Mouse (Mus musculus) neural tube, embryonic 10.5 days (tissue): ENCODE measurements around the gene Myog.
A peak's percentile ranks its signal among the peaks of the same experiment; 100 is the strongest.

Experiments used
- DNase-seq: peaks from one replicate; pipeline ENCODE4 v3.0.0-alpha.2; 2017; ENCODE audit warnings: low spot score; ENCODE audit errors: extremely low spot score

Gene Myog

DNA sequence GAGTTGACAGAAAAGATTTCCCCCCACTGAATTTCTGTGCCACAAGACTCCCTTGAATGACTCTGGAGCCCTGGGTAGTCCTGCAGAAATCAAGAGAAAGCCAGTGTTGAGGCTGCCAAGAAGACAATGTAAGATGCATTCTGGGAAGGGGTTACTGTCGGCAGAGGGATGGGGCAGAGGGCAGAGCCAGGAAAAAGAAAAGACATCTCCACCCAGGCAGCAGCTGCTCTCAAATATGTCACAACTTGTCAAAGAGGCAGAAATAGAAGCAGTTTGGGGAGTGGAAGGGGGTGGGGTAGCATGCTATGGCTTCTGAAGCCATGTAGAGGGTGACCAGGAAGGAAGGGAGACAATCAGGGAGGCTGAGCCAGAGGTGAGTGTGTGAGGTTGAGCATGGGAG is 6.7 kb upstream of the Myog start:
- no peak for DNase-seq

DNA sequence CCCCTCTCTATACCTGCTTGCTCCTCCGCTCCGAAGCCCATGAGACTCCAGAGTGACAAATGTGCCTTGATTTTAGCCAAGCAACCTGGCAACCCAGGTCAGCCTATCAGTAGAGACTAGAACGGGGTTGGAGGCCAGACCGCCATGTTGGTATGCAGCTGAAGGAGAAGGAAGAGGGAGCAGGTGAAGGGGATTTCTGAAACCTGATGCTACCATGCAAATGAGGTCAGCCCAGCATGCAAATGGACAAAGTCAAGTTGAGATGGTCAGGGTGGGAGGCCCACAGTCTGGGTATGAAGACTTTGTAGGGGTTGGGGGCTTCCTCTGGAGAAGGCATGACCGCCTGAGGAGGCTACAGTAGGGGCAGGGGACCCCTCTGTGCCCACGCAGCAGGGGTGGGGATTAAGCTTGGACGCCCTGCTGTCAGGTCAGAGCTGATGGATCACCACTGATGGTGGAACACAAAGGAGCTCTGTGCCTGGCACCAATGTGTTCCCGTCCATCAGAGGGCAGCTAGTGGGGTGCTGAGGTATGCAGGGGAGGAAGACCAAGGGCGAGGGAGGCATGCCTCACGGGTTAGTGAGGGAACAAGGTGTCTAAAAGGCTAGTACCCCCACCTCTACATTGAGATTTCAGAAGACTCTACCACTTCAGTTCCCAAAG is 4.2 kb upstream of the Myog start:
- DNase-seq = no peak

DNA sequence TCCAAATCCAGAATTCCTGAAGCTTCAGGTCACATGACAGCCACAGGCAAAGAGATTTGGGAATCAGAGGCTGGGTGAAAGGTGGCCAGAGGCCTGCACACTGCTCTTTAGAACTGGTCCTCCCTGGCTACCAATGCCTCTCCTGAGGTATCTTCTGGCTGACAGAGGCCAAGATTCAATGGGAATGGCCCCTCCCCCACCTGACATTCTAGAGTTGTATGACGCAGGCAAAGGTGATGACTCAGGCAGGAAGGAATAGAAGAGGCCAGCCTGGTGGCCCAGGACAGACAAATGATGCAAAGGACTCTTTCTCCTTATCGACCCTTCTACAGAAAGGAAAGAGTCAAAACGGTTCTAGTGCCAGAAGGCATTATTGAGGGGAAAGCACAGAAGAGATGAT is 1.6 kb upstream of the Myog start:
- DNase-seq = no peak

DNA sequence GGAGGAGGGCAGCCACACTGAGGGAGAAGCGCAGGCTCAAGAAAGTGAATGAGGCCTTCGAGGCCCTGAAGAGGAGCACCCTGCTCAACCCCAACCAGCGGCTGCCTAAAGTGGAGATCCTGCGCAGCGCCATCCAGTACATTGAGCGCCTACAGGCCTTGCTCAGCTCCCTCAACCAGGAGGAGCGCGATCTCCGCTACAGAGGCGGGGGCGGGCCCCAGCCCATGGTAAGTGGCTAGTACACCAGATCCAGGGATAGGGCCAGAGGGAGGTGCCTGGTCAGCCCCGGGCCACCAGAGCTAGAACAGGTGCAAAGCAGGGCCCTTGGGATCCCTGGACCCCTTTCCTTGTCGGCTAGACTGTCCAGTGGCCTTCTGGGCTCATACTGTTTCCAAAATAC is 511 bp downstream of the Myog start:
- DNase-seq = no peak

DNA sequence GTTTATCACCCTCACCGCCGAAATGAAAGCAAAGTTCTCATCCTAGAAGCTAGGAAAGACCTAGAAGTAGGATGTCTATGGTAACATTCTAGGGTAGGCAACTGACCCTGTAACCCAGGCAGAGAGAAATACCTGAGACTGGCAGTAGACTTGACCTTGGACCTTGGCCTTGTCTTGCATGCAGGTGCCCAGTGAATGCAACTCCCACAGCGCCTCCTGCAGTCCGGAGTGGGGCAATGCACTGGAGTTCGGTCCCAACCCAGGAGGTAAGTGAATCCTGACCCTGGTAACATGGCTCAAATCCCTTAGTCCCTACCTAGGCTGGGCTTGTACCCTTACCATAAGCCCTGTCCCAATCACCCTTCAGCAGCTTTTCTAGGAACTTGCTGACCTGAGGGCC is 1.1 kb downstream of the Myog start:
- DNase-seq = no peak

DNA sequence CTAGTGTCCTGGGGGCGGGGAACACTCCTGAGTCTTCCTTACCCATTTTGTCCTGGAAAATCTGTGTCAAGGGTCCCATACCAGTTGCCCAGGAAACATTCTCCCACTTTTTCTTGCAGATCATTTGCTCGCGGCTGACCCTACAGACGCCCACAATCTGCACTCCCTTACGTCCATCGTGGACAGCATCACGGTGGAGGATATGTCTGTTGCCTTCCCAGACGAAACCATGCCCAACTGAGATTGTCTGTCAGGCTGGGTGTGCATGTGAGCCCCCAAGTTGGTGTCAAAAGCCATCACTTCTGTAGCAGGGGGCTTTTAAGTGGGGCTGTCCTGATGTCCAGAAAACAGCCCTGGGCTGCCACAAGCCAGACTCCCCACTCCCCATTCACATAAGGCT is 1.8 kb downstream of the Myog start:
- no peak for DNase-seq

DNA sequence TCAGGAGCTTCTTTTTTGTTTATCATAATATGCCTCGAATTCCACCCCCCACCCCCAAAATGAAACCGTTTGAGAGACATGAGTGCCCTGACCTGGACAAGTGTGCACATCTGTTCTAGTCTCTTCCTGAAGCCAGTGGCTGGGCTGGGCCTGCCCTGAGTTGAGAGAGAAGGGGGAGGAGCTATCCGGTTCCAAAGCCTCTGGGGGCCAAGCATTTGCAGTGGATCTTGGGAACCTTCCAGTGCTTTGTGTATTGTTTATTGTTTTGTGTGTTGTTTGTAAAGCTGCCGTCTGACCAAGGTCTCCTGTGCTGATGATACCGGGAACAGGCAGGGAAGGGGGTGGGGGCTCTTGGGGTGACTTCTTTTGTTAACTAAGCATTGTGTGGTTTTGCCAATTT is 2.3 kb downstream of the Myog start:
- no peak for DNase-seq

DNA sequence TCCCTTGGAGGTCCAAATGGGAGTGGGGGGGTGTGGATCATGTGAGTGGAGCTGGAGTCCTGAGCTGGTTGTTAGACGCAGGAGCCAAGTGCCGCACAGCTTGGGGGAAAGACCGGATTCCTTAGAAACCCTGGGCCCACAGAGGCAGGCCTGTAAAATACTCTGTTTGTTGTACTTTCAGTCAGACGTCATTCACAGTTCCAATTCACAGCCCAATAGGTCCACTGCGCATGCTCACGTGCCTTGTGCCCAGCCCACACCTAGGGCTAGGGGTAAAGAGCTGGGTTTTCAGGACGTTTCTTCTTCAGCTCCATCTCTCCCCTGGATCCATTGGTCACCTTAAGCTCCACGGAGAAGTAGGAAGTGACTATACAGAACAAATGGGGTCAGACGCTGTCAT is 2.8 kb downstream of the Myog start:
- no peak for DNase-seq

DNA sequence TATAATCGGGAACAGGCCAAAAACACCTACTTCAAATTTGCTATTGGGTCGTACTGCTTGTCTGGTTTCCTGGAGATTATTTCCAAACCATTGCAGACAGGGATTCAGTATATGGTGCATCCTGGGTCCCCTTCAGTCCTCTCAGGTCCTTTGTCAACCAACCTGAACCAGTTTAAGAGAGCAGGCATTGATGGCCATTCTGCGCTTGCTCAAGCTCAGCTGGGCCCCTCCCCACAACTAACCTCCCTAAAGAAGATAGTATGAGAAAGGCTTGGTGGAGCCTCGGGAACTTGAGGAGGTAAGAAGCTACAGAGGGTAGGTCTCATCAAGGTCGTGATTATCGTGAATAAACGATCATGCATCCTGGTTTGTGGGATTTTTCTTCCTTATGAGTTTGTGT is 3.5 kb downstream of the Myog start:
- DNase-seq = no peak

DNA sequence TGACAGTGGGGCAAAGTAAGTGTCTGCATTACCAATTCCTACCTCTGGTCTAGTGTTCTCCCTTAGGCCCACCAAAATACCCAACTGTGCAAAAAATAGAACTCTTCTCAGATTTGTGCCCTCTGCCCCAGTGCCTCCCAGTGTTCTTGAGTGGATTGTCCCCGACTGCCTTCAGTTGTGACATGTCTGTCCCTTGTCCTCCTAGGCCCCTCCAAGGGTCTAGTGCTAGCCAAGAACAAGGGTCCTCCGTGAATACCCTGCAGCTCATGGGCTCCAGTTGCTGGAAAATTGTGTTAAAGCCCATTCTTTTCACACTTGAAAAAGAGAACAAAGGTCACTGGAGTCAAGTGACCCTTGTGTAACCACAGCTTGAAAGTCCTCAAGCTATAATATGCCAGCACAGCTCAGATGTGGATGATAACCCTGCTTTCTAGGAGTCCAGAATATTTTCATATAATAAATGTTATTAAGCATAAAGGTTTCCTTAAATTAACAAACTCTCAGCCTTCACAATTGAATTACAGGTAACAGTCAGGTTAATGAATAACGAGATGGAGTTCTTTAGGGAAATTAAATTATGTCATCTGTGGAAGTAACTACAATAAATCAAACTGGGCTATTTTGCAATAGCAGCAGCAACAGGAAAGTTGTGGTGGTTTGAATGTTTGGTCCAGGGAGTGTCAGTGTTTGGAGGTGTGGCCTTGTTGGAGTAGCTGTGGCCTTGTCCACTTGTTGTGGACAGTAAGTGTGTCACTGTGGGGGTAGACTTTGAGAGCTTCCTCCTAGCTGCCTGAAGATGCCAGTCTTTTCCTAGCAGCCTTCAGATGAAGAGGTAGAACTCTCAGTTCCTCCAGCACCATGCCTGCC is 4.2 kb downstream of the Myog start:
- DNase-seq = no peak

DNA sequence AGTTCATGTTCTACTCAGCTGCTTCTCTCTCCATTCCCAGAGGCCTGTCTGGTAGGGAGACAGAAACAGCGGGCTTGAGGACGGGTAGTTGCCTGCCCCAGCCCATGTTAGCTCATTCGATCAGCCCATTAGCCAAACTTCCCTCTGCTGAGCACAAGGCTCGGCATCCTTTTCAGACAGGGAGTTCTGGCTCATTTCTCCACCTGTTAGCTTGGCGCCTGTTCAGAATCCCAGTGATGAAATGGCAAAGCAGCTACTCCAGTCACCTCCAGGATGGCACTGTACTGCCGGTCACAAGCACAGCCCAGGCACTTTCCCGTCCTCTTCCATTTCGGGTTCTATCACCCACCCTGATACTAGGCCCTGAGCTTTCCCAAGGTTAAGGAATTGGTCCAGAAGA is 7.5 kb downstream of the Myog start:
- no peak for DNase-seq

DNA sequence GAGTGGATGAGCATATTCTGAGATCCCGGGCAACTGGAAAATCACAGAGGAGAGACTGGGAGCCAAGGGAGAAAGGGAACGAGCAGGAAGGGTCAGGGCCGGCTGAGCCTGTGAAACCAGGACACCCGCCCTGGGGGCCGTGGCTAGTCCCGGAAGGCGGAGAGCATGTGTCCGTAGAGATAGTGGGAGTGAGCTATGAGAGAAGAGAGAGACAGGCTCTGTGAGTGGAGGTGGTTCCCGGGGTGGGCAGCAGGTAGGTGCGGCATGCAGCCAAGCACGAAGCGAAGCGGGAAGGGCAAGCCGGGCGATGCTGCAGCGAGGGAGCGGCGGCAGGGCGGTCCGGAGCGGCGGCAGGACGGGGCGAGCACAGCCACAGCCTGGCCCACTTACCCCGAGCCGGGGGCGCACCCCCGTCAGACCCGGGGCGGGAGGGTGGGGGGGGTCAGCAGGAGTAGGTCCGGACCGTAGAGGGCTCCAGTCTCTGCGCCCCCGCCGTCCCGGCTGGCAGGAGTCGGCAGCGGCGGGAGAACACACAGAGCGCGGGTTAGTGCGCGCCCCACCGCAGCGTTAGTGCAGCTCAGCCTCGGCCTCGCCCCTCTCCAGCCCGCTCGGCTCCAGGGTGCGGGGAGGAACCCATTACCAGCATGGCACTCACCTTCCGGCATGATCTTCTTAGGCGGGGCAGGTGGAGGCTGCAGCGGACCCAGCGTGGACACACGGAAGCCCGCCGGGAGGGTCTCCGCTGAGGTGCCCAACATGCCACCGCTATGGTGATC is 9.0 kb downstream of the Myog start:
- DNase-seq = peak; percentile 67

DNA sequence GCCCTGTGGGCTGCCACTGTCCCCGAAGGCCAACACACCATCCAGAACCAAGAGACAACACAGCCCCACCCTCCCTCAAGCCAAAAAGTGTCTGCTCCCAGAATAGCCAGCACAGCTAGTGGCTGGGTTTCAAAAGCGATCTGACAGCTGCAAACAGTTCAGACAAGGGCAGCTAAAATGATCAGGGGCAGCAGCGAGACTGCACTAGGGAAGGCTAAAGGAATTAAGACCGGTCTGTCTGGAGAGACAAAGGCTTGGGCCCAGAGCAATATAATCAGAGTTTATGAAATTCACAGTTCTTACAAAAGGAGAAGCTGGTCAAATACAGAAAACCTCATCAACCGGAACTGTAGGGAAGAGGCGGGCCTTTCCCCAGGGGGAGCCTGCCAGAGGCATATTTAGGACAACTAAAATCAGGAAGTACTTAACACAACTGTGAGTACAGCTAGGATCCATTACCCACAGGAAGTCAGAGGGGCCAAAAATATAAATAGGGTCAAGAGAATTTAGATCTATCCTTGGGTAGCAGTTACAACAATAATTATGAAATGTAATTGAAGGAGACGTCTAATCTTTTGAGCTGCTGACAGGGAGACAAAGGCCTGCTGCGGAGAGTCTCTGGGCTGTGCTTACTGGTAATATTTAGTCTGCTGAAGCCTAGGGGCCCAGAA is 12.9 kb downstream of the Myog start:
- no peak for DNase-seq

DNA sequence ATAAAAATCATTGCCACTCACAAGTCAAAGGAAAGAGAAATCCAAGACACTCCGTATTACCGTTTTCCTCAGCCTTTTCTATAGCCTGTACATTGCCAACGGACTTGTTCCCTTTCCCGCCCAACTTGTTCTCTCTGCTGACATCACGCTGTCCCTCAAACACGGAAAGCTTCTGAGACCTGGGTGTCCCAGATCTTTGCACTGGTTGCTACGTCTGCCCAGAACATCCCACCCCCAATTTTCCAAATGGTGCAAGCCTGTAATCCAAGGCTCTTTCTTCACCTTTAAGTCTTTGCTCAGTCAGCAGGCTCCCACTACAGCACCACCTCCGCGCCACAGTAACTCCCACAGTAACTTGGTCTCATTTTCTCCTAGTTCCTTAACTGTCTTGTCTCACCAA is 15.2 kb downstream of the Myog start:
- no peak for DNase-seq

DNA sequence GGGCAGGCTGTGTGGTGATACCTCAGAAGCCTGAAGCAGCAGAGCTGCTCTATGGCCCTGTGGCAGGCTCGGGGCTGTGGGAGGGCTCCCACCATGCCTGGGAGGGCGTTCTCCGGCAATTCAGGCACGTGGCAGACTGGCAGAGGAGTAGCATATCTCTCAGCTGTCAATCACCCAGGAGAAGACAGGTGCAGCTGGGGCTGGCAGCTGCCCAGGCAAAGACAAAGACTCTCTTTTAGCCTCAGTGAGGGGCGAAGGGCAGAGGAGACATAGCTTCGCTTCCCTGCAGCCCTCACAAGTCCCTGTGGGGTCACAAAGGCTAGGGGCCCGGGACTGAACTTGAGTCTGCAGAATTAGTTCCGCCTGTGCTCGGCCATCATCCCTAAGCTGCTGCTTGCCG is 17.6 kb downstream of the Myog start:
- DNase-seq = no peak

DNA sequence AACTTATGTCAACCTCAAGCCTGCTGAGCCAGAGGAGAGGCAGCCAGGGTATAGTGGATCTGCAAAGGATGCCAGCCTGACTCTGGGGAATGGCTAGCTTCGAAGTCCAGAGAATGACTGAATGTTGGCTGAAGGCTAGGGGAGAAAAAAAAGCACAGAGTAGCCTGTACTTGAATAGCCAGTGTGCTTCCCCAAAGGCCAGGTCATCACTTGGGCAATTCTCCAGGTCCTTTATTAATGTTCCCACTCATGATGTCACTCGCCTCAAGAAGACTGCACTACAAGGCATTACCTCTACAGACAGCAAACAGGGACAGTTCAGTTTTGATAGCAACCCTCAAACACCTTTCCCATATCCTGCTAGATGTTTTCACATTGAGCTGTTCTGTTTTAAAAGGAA is 20.5 kb downstream of the Myog start:
- no peak for DNase-seq

DNA sequence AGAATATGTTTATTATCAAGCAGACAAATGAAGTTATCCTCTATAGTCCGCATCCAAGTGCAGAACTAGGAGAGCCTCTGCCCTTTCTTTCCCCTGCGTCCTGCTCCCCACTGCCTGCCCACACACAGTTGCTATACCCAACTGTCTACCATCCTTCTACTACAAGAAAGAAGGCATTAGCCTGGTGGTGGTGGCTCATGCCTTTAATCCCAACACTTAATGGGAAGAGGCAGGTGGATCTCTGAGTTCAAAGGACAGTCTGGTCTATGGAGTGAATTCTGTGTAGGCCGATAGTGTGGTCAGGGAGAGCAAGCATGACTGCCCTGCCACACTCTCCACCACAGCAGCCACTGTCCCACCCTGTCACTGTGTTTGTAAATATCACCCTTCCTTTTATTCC is 20.9 kb downstream of the Myog start:
- DNase-seq = no peak

DNA sequence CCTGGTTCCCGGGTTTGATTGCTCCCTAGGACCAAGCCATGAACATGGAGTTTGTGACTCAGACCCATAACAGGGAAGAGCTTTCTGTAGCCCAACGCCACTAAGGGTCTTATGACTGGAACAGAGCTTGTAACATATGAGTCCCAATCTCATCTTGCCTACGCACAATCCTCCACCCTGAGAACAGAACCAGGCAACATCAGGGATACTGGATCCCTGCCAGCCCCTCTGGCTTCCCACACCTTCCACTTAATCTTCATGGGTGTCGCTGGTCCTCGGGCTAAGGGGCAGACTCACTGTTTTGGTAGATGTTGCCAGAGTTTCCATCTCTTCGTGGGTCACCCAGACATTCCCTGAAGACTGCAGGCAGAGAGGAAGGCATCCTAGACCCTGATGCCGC is 22.0 kb downstream of the Myog start:
- DNase-seq = no peak

DNA sequence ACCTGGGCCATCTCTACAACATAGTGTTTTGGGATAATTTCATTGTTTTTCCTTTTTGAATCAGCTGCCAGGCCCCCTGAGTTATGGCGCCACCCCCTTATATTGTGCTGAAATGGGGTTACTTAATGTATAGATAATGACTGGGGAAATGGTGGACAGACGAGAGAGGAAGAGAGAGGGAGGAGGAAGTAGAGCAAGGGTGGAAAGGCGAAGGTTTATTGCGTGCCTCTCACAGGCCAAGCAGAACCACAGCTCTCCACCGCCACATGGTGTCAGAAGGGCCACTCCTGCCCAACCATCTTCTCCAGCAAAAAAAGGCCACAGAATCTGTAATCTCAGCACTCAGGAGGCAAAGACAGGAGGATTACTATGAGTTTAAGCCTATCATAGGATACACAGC is 25.4 kb downstream of the Myog start:
- no peak for DNase-seq

DNA sequence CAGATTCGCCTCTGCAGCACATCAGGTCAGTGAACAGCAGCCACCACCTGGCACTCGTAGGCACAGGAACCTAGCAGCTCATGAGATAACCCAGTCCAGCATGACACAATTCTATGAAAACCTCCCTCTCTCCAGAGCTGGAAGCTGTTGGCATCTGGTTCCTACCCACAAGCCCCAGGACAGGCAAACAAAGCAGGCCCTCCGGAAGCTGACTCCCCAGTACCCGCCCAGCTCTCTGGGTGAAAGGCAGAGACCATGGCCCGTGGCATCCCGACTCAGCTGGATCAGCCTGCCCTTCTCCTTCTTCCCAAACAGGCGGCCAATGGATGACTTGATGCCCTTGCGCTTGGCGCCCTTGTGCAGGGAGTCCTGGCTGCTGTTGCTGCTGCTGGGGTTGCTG is 26.6 kb downstream of the Myog start:
- no peak for DNase-seq

DNA sequence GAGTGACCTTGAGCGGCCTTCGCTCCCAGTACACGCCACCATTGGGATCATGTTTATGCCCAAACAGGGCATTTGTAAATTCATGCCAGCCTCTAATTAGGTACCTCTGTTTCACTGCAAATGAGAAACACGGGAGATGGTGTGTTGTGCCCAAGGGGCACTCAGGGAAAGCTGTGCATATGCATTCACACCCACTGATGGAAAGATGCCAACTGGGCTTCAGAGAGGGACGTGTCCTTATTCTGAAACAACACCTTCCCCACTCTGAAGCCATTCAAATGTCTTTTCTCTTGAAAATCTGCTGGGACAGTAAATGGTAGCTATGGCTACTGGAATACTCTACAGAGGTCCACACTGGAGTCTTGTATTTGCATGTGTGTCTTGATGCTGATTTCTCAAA is 28.5 kb downstream of the Myog start:
- DNase-seq = no peak
